Mouse (Mus musculus): ENCODE data around the gene Smim27. TPM values are rescaled to one million over a fixed set of nuclear protein-coding genes. Genes with fewer than 3 reads are reported as not detected.

Gene Smim27
- polyA plus RNA-seq, 1 experiment: 17.5 TPM

DNA sequence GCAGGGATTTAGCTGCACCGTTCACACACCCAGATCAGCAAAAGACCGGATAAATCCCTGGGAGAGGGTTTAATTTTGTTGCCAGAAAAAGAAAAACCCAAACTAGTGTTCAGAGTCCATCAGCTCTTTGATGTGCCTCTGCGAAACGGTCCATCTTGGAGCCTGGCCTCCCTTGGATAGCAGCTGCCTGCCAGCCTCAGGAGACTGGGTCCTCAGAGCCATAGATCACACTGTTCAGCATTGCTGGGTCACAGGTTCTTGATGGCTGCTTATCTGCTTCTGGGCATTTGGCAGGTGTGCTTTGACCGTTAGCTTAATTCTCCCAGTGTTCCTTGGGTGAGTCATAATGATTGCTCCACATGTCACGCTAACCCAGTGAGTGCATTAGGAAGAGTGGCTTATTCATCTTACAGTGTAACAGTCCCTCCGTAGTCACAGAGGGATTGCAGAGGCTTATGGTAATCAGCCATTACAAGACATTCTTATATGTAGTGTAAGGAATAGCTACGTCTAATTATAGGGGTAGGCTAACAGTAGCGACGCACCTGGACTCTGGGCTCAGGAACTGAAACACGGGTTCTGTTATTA lies 41.5 kb downstream of the Smim27 start:
- H3K4me1 ChIP-seq (ENCODE audit: control insufficient read depth, insufficient read depth, insufficient read length, low read length): no peaks in the 10 kb centered on the region
- H3K36me3 ChIP-seq (ENCODE audit: control insufficient read depth, insufficient read depth, low read length): no peaks in the 10 kb centered on the region
- TF ChIP-seq POLR2A (IDR thresholded peaks at IDR 0.05; ENCODE audit: low read depth, low read length) (no peak), CTCF (IDR thresholded peaks at IDR 0.05; ENCODE audit: extremely low read depth, insufficient read length, insufficient replicate concordance, low read depth, low read length) (no peak)

GRCm38 (mm10) chr4:40312213-40312612 lies 42.8 kb downstream of the Smim27 start:
- H3K36me3 ChIP-seq (ENCODE audit: control insufficient read depth, insufficient read depth, low read length): no peaks in the 10 kb centered on the region
- no peaks in the 10 kb centered on the region for H3K4me1 ChIP-seq (ENCODE audit: control insufficient read depth, insufficient read depth, insufficient read length, low read length)
- TF ChIP-seq POLR2A (IDR thresholded peaks at IDR 0.05; ENCODE audit: low read depth, low read length) (no peak), CTCF (IDR thresholded peaks at IDR 0.05; ENCODE audit: extremely low read depth, insufficient read length, insufficient replicate concordance, low read depth, low read length) (no peak)
- no peaks in the 10 kb centered on the region; the same call in 1 of the 2 replicates for H3K27me3 ChIP-seq (ENCODE audit: control insufficient read depth, insufficient read depth, low read length)
- H3K4me3 ChIP-seq (ENCODE audit: low read depth, low read length): no peak overlapping the region
- H3K27ac ChIP-seq (ENCODE audit: insufficient read depth, low read depth, low read length): no peak overlapping the region
- 21% methylated on average over 1 of the region's 1 CpGs for WGBS

More for the DNA sequence above, 41.5 kb downstream of the Smim27 start:
- H3K4me3 ChIP-seq (ENCODE audit: low read depth, low read length): no peak overlapping the region
- WGBS: 22% methylated on average over 11 of the region's 11 CpGs
- no peak overlapping the region for H3K27ac ChIP-seq (ENCODE audit: insufficient read depth, low read depth, low read length)
- no peaks in the 10 kb centered on the region; the same call in 1 of the 2 replicates for H3K27me3 ChIP-seq (ENCODE audit: control insufficient read depth, insufficient read depth, low read length)

- H3K27ac ChIP-seq (ENCODE audit: insufficient read depth, low read depth, low read length): no peak overlapping the region
- 78% methylated on average over 6 of the region's 6 CpGs for WGBS
- no peaks in the 10 kb centered on the region for H3K4me1 ChIP-seq (ENCODE audit: control insufficient read depth, insufficient read depth, insufficient read length, low read length)
- H3K4me3 ChIP-seq (ENCODE audit: low read depth, low read length): no peak overlapping the region
- TF ChIP-seq CTCF (IDR thresholded peaks at IDR 0.05; ENCODE audit: extremely low read depth, insufficient read length, insufficient replicate concordance, low read depth, low read length) (no peak), POLR2A (IDR thresholded peaks at IDR 0.05; ENCODE audit: low read depth, low read length) (no peak)
- H3K27me3 ChIP-seq (ENCODE audit: control insufficient read depth, insufficient read depth, low read length): no peaks in the 10 kb centered on the region; the same call in 1 of the 2 replicates
- H3K36me3 ChIP-seq (ENCODE audit: control insufficient read depth, insufficient read depth, low read length): no peaks in the 10 kb centered on the region
These were observed 43.6 kb downstream of the Smim27 start for GRCm38 (mm10) chr4:40313026-40313425.

DNA sequence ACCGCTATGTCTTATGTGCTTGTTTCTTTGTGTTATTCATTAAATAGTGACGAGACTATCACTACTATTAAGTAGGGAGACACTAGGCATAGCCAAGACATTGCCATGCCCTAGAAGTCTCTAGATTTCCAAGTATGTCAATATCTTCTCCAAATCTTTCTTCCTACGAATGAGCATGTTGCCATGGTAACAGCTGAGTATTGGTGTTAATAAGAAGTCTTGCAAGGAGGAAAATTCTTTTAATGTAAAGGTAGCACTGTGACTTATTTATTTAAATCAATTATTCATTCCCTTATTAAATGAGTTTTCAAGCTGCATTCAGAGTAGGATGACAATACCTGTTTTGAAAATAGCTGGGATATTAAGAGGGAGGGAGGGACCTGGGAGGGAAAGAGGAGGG lies 48.0 kb downstream of the Smim27 start:
- 83% methylated on average over 3 of the region's 3 CpGs for WGBS
- H3K27ac ChIP-seq (ENCODE audit: insufficient read depth, low read depth, low read length): no peak overlapping the region
- H3K4me3 ChIP-seq (ENCODE audit: low read depth, low read length): no peak overlapping the region
- H3K27me3 ChIP-seq (ENCODE audit: control insufficient read depth, insufficient read depth, low read length): no peaks in the 10 kb centered on the region; the same call in 1 of the 2 replicates
- no peaks in the 10 kb centered on the region for H3K4me1 ChIP-seq (ENCODE audit: control insufficient read depth, insufficient read depth, insufficient read length, low read length)
- no peak for TF ChIP-seq POLR2A (IDR thresholded peaks at IDR 0.05; ENCODE audit: low read depth, low read length)
- no peak for TF ChIP-seq CTCF (IDR thresholded peaks at IDR 0.05; ENCODE audit: extremely low read depth, insufficient read length, insufficient replicate concordance, low read depth, low read length)
- H3K36me3 ChIP-seq (ENCODE audit: control insufficient read depth, insufficient read depth, low read length): no peaks in the 10 kb centered on the region

Other genes starting within 250 kb of the Smim27 start
- 26.2 and 58.2 TPM in 2 replicates for gene Aco1, start 126.5 kb upstream of the Smim27 start, polyA plus RNA-seq (2012; rRNA removed)
- gene Ddx58, start 29.8 kb upstream of the Smim27 start, polyA plus RNA-seq (2012; rRNA removed): 8.1 and 19.9 TPM in 2 replicates
- 1.1 and 1.5 TPM in 2 replicates for gene Topors, start 271 bp downstream of the Smim27 start, polyA plus RNA-seq (2012; rRNA removed)
- 69.4 and 70.1 TPM in 2 replicates for gene Ndufb6, start 9.8 kb downstream of the Smim27 start, polyA plus RNA-seq (2012; rRNA removed)
- gene Tmem215, start 202.6 kb downstream of the Smim27 start, polyA plus RNA-seq (2012; rRNA removed): 0.23 TPM in 1 of 2 replicates, not detected in the other